Mouse (Mus musculus) skeletal muscle tissue, adult 2 months (tissue): ENCODE data around the gene Aspscr1.

Experiments used
- DNase-seq: peaks from one replicate; pipeline ENCODE4 v3.0.0-alpha.2; 2012; ENCODE audit warnings: low read depth, low spot score

The Aspscr1 gene

DNA sequence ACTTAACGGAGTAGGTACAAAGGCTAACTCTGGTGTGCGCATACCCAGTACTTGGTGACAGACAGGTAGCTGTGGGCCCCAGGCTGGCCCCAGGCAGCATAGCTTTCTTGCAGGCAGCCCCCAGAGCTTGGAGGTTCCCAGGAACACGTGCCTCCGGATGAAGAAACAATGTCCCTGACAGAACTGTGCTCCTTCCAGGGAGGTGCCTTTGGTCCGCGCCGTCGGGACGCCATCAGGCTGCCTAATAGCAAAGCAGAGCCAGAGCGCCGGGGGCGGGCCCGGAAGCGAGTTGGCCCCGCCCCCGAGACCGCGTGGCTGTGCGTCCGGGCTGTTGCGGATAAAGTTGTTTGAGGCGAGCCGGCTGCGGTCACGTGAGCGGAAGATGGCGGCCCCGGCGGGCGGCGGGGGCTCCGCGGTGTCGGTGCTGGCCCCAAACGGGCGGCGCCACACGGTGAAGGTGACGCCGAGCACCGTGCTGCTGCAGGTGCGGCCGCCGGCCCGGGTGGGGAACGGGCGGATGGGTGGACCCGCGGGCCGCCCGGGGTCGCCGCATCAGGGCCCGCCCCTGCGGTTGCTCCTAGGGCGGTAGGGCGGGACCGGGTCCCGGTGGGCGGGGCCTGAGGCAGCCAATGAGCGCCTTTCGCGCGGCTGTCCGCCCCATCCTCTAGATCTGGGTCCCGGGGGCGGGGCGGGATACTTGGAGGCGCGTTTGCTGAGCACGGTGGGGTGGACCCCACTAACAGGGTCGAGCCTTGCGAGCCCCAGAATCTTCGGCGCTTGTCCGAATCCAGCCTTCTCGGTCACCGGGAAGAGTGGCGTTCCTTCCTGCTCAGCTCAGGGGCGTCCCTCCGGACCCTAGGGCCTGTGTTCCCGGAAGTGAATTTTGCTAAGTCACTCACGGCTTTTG is at the start of gene Aspscr1:
TSS of gene Aspscr1 (plus strand) at position 287 of the 907 bp plus-strand sequence.
- DNase-seq: peak; percentile 88

DNA sequence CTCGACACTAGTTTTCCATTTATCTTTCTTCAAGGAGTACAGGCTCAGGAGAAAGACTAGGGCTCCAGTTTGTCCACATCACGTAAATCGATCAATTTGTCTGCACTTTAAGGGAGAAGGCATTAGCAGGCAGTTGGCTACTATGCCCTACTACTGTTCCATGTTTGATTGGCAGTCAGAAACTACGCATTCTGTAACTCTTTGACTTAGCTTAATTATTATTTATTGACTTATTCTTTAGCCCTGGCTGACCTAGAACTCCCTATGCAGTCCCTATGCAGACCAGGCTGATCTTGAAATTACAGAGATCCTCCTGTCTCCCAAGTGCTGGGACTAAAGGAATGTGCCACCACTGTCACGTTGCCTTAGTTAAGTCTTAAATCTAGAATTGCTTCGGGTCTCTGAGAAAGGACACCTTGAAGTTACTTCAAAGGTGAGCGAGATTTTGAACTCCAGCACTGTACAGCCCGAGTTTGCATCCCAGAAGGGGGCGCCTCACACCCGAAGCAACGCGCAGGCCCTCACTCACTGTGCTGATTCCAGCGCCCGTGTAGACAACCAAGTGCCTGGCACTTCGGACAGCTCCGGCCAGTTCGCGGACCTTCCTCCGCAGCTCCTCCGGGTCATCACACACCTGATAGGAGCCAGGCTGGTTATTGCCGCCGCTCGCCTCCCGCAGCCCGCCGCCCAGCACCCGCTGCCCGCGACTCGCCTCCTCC is 48.7 kb upstream of the Aspscr1 start:
- DNase-seq: no peak

DNA sequence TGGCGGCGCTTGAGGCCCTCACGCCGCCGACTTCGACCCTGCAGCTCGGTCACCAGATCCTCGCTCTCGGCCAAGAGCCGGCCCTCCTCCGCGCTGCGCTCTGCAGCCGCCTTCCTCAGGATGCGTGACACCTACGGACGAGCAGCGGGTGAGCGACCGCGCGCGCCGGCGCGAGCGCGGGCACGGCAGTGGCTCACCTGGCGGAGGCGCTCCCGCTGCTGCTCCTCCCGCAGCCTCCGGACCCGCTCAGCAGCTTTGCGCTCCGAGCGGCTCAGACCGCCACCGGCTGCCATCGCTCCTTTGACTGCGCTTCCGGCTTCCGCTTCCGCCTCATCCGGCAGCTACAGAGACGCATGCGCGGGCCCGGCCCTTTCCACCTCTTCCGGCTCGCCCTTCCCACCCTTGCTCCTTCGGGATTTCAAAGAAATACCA is 48.1 kb upstream of the Aspscr1 start:
- DNase-seq: peak; percentile 78

DNA sequence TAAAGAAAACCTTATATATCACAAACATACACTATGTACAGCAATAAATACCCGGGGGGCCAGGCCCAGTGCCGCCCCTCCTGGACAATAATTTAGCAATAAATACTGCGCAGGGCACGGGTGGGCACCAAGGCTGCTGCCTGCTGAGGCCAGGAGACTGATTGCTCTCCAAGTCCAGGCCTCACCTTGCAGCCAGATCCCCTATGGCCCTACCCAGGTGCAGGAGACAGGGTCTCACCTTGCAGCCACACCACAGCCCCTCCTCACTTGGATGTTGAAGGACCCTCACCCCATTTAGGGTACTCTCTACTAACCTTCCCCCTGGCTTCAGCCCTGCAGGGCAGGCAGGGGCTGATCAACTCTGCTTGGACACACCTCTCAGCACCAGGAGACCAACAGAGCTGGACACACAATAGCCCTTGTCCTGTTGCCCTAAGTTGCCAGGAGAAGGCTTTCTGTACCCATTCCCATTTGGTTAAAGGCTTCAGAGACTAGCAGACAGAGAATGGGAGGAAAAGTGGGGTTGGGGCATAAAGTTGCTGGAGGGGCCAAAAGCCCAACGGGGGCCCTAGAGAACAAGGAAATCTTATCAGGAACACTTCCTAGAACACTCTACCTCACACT is 47.5 kb upstream of the Aspscr1 start, which contains the start of gene Sirt7:
TSS of gene Sirt7 (minus strand) at position 89 of the 624 bp plus-strand sequence.
- DNase-seq: no peak

DNA sequence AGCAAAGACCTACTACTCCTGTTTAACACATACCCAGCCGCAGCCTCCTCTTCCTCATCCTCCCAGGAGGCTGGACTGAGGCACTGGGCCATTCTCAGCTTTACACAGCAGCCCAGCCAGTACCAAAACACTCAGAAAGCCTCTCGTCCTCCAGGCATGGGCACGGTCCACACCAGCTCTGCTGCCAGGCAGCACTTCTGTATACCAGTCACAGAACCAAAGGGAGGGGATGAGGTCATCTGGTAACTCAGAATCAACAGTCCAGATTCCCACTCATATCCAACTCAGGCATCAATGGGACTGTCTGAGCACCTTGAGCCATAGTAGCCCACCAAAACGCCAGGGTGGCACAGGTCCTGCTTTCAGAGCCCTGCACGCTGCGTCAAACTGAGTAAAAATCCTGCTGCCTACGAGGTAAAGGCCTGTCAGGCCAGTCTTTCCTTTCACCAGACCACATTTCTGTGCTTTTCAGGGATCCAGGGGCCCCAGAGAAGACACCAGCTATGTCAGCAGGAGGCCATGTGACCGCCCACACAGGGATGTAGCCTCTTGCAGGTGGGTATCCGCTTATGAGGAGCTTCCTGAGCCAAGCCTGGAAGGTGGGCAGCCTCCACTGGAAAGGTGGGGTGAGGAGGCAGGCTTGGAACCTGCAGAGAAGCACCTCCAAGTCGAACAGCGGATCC is 45.8 kb upstream of the Aspscr1 start:
- DNase-seq: no peak

- DNase-seq: no peak
Measured at GRCm38 (mm10) chr11:120627468-120628300, 45.1 kb upstream of the Aspscr1 start.

DNA sequence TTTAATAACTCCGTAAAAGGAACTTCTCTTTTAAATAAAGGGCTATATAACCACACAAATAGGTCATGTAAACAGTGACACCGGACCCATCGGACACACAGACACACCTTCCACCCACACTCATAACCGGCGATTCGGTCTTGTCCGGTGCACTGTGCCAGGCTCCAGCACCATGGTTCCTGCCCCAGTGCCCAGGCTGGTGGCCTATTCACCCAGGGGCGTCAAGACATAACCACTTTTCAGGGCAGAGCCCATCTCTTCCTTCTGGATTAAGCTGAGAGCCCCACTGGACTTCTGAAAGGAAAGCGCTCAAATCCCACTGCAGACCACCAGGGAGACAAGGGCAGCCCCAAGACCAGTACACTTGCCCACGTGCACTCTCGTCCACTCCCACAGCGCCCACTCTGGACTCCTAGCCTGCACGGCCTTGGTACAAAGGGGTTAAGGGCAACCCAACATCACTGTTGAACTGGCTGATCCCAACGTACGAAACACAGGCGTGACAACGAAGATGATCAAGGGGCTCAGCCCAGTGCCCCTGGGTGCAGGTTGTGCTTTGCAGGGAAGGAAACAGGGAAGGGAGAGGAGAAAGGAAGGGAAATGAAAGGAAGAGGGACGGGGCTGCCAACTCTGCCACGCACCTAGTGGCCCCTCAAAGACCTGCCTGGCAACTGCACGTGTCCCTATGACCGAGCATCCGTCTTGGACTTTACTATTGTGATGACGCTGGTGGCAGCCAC is 44.0 kb upstream of the Aspscr1 start:
- no peak for DNase-seq

DNA sequence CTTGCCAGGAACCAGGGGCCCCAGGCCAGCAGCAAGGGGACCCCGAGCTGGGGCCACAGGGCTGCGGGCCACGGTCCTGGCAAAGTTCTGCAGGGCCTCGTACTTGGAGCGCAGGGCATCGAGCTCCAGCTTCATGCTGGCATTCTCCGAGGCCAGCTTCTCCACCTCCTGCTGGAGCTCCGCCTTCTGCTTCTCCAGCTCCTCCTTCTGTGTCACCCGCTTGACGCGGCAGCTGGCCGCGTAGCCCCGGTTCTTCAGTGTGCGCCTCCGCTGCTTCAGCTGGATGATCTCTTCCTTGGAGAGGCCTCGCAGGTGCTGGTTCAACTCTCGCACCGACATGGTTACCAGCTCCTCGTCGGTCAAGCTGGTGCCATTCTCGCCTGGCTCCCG is 43.4 kb upstream of the Aspscr1 start:
- peak; percentile 68 for DNase-seq

DNA sequence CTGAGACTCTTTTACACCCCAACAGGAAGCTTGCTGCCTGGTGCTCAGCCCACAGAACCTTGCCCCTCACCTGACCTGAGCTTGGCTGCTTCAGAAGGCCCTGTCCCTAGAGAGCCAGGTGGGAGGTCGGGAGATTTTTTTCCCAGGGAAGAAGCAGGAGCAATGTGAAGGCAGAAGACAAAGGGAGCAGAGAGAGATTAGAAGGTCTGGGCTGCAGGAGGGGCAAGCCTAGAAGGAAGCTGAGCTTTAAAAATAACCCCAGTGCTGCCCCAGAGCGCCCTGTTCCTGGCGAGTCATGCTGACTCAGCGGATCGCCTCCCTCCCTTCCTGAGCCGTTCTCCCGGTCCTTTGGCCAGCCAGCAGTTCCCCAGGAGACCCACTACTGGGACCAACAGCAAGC is 42.9 kb upstream of the Aspscr1 start:
- peak; percentile 82 for DNase-seq

- DNase-seq: no peak
Measured at GRCm38 (mm10) chr11:120630401-120630871, 42.3 kb upstream of the Aspscr1 start.

DNA sequence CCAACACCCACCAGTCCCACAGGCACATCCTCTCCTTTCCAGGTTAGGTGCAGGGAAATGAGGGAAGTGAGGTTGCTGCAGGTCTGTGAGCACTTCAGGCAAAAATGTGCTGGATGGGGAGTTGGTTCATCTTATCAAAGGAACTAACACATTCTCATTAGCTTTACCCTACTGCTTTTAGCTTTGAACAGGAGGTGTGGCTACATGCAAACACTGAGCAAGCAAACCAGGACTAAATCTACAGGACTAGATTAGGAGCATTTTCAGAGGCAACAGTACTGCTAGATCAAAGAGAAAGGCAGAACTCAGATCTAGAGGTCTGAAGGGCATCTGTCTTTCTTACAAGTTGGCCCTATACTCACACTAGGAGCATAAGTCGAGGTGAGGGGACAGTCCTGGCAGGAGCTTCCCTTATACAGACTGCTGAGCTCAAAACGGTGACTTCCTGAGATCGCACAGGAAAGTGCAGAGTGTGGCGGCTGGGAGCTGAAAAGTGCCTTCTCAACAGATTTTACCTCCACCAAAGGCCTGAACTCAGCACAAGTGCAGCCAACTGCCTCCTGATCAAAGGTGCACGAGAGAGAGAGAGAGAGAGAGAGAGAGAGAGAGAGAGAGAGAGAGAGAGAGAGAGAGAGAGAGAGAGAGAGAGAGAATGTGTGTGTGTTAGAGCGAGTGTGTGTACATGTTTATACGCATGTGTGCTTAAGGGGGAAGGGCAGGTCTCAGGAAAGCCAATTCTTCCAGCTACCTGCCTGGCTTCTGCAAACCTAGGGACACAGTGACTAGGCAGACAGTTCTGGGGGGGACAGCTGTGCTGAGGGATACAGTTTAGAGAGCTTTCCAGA is 41.7 kb upstream of the Aspscr1 start:
- DNase-seq: no peak

DNA sequence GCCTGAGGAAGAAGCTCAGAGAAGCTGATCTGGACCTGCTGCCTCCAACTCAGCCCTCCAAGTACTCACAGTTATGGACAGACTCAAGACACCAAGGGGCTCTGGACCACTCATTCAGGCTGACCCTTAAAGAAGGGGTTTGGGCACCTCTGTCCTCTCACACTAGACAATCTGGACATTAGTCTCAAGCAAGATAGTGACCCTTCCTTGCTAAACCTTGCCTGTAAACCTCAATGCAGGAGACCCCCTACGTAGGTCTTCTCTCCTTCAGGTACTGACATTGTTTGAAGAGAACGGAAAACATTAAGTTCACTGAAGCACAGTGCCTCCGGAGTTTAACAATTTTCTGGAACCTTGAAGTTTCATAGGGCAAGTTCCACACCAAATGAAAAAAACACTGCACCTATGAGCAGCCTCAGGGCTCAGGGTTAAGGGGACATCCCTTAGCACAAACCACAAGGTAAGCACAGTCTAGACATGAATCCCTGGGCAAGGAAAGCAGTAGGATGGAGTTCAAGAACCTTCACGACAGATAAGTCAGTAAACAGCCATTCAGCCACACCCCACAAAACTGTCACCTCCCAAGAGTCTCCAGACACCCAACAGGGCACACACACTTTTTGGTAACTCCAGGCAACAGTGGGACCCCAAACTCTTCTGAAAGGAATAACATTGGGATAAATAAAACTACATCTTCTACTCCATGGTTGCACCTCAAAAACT is 40.9 kb upstream of the Aspscr1 start:
- no peak for DNase-seq

DNA sequence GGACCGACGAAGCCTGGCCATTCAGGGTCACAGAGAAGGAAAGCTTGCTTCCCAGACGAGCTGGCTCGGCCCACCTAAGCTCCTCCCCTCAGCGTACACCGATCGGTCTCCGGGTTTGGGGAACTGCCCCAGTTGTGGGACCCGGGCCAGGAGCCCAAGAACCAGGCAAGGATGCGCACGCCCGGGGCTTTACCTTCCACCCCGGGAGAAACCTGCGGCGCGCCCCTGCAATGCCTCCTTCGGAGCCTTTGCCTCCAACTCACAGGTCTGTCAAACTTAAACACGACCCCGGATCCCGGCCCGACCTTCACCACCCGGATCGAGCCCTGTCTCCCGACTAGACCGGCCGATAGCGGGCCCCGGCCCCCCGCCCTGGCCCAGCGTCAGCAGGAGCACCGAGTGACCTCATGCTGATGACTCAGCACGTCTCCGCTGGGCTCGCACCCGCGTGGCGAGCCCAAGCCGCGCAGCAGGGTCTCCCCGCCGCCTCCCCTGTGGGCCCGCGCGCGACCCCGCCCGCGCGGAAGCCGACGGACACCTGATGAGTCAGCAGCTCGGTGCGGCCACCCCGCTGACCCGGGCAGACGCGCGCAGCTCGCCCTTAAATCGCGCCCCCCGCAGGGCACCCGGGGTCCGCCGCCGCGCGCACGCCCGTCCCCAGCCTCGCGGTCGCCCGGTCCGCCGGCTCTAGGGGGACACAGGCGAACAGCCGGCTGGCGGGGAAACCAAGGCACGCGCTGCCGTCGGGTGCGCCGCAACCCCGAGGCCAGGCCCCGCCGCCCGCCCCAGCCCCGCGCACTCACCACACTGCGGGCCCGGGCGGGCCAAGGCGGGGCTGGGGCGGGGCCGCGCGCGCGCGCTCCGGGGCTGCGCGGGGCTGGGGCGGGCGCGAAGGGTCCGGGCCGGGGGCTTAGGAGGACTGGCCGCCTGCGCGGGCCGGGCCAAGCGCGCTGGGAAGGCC is 39.9 kb upstream of the Aspscr1 start:
- peak; percentile 81 for DNase-seq

DNA sequence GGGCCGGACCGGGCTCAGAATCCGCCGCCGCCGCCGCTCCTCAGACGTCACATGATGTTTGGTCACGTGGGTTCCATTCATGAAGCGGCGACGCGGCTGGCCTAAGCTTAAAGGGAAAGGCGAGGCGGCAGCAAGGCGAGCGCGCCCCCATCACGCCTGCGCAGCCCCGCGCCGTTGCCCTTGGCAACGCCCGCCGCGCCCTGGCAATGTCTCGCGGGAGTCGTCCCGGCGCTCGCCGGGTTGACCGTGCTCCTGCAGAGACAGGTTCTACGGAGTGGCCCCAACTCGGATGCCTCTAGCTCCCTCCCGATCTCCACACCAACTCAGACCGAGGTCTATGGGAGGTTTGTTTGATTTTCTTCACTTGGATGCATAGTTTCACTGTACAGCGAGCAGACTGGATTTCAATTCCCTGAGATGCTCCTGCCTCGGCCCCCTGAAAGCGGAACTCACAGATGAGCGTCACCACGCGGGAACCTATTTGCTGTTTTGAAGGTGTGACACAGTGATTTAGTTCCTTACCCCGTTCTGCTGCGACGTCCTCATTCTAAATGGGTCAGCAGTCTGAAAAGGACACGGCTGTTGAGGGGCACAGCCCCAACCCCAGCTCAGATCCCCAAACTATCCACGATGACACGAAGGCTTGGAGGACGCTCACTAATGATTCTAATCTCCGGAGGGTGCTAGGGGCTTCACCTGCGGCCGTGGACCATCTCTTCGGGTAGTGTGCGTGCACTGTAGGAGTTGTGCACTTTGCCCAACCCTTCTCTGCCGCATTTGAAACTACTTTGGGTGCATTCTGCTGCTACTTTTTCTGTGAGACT is 39.0 kb upstream of the Aspscr1 start, which contains the start of gene Mafg:
TSS of gene Mafg (minus strand) at position 81 of the 824 bp plus-strand sequence.
- DNase-seq: peak; percentile 95

DNA sequence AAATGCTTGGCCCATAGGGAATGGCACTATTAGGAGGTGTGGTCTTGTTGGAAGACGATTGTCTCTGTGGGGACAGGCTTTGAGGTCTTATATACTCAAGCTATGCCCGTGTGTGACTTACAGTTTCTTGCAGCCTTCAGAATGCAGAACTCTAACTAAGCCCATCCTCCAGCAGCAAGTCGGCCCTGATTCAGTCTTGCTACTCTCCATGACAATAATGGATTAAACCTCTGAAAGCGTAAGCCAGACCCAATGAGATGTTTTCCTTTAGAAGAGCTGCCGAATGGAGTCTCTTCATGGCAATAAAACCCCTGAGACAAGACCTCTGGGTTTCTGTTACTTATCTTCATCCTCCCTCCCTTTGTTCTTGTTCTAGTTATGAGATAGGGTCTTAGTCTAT is 38.0 kb upstream of the Aspscr1 start:
- no peak for DNase-seq

DNA sequence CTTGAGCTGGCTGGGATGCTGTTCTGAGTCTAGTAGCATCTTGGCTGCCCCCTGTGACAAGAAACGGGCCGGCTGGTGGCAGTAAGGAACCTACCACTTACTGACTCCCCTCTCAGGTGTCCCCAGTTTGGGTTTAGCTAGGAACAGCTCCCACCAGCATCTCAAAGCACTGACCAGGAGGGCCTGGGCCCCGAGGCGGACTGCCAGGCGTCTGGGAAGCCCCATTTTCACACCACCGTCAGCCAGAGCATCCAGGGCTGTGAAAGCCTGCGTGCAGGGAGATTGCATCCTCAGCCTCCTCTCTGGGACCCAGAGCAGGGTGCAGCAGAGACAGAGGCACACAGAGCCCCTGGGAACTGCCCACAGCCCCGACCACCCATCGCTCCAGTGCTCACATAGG is 31.5 kb upstream of the Aspscr1 start:
- DNase-seq: no peak
